Mouse (Mus musculus) spleen, adult 2 months (tissue): ENCODE measurements around the gene Vps26c.

Experiments
- CTCF ChIP-seq: fragments of 200-500 bp; IDR thresholded peaks from 2 replicates; pipeline ENCODE4 v1.5.1; 2011; ENCODE audit warnings: mild to moderate bottlenecking, inconsistent platforms; ENCODE audit not compliant: insufficient read depth, insufficient read length, insufficient replicate concordance; ENCODE audit errors: extremely low read depth
- POLR2A ChIP-seq: fragments of 200-500 bp; IDR thresholded peaks from 2 replicates; pipeline ENCODE4 v1.6.1; 2011; ENCODE audit warnings: low read depth, low read length, inconsistent platforms

DNA sequence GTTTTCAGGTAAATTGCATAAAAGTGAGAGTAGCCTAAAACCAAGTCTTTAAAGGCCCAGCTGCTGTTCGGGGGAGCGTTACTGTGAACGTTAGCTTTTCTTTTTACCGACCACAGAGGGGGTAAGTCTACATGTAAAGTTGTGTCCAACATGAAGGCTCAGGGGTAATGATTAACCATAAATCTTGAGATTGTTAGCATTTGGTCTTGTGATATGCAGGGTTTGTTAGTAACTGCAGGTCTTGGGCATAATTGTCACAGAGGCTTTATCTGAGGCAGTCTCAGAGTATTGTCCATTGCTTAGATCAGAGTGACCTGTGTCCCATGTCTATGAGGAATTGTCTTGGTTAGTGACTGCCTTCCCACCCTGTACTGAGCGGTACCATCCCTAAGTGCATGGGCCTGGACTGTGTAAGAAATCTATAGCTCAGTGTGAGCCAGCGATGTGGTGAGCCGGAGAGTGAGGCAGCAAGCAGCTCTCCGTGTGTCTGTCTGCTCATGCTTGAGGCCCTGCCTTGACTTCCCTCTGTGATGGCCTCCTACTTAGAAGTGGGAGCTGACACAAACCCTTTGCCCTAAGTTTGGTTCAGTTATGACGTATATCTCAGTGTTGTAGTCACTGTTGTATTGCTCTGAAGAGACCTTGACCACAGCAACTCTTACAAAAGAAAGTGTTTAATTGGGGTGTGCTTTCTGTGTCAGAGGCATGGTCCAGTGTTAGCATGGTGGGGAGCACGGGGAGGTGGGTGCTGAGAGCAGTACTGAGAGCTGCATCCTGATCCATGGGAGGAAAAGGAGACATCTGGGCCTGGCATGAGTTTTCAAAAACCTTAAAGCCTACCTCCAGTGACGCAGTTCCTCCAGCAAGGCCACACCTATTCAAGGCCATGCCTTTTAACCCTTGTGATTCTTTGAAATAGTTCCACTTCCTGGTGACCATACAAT is 74.8 kb downstream of the Vps26c start:
- TF ChIP-seq CTCF (no peak), POLR2A (no peak)
